Mouse (Mus musculus): ENCODE measurements around the gene Mrpl2.
A peak's percentile ranks its signal among the peaks of the same experiment; 100 is the strongest.

Gene Mrpl2

GRCm38 (mm10) chr17:46667712-46668111 is 21.7 kb downstream of the Mrpl2 start:
- no peak for DNase-seq (ENCODE audit: low spot score)

DNA sequence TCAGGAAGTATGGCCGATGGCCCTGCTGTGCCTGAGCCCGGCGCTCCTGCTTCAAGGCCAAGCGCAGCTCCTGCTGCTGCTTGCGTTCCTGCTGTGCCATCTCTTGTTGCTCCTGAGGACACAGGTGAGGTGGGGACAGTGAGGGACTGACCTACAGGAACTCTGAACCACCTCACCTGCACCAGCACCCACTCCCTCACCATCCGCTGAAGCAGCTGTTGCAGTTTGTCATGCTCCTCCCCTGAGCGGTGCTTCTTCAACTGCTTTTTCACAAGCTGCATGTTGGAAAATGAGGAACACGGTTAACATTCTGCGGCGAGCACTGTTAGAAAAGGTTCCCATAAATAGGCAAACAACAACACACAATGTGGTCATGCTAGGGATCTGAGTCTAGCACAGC is 23.9 kb downstream of the Mrpl2 start:
- no peak for DNase-seq (ENCODE audit: low spot score)

DNA sequence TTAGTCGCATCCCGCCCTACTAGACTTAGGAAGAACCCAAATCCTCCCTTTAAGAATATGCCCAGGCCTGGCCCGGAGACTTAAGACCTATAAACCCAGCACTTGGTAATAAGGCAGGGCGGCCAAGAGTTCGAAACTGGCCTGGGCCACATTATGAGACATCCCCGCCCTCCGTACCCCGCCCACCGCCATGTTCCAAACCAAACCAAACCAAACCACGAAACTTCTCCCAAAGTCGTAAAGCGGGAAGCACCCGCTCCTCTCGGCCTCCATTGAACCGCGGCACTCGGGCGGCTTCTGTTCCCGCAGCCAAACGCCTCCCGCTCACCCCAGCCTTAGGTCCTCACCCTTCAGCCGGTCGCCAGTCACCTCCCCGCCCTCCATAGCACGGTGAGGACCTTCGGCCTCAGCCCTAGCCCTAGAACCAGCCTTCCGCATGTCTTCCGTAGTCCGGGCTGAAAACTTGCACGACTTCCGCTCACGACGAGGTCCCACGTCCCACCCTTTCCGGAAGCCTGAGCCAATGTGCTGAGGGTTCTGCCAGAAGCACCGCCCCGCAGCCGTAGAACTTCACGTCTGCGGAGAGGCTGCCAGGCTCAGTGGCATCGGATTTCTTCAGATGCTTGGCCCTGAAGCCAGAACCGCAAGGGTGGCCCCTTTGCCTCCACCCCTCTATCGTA is 28.0 kb downstream of the Mrpl2 start, which contains the start of gene Rrp36:
Gene Rrp36, minus strand, starts transcription at position 503 of the 680 bp plus-strand sequence.
- peak; percentile 91 for DNase-seq (ENCODE audit: low spot score)

DNA sequence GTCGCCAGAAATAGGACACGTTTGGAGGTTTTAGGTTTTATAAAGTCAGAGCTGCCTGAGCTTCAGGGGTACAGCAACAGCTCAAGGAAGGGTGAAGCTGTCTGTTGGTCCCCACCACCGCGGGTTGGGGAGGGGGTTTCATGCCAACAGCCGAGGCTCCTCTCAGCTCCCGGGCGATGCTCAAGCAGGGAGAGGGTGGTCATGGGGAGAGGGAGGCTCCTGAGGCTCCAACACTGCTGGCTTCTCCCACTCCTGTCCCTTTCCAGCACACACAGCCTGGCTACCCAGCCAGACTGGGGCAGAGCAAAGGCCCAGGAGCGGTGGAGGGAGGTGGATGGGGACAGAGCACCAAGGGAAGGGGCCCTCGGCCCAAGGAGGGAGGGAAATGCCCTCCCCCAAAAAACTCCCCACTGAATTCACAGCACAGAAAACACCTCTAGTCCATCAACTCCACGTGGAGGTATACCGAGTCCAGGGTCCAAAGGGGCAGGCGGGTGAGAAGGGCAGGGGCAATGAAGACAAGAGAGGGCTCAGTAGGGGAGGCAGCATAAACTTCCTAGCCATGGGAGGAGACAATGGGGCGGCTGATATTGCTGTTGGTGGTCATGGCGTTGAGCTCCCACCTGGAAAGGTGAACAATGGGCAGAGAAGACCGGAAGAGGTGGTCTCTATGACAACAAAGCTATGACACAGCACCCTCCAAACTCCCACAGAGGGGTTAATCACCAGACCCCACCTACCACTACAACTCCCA is 28.7 kb downstream of the Mrpl2 start:
- DNase-seq (ENCODE audit: low spot score) = no peak

GRCm38 (mm10) chr17:46678416-46678815 is 32.4 kb downstream of the Mrpl2 start, which contains the start of gene Mea1:
Mea1 (plus strand) TSS chr17:46678793.
- no peak for DNase-seq (ENCODE audit: low spot score)

- DNase-seq (ENCODE audit: low spot score) = no peak
Measured at GRCm38 (mm10) chr17:46678911-46679310, 32.9 kb downstream of the Mrpl2 start.

DNA sequence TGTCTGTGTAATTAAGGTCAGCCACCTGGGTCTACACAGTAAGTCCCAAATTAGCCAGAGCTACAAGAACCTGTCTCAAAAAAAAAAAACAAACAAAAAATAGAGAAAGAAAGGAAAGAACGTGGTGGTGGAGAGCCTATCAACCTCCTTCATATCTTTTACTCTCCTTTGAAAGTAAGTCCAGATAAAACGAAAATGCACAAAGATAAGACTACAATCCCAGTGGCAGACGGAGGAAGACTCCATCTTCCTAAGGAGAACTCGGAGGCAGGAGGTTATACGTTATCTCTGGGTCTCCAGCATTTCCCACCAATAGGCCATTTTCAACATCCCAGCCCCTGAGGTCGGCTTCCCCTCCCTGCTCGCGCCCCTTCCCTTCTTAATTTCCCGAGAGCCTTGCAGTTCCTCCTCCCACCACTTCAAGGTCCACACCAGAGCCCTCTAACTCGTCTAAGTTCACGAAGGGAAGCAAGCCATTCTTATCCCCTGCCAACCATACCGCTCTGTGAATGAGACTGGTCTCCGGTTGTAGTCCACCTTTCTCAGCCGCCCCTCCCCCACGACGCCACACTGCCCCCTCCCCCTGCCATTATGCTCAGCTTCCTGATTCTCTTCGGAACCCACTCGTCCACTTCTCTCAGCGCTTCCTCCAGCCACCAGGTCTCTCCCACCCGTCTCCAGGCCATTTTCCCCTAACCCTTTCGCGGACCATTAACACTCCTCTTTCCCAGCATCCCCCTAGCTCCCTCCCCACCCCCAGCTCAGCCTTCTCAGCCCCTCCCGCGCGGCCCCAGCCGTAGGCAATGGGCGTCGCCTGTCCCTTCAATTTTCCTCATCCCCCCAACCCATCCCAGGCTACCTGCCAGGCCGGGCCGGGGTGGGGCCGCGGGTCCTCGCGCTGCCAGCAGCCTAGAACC is 34.1 kb downstream of the Mrpl2 start:
- no peak for DNase-seq (ENCODE audit: low spot score)

DNA sequence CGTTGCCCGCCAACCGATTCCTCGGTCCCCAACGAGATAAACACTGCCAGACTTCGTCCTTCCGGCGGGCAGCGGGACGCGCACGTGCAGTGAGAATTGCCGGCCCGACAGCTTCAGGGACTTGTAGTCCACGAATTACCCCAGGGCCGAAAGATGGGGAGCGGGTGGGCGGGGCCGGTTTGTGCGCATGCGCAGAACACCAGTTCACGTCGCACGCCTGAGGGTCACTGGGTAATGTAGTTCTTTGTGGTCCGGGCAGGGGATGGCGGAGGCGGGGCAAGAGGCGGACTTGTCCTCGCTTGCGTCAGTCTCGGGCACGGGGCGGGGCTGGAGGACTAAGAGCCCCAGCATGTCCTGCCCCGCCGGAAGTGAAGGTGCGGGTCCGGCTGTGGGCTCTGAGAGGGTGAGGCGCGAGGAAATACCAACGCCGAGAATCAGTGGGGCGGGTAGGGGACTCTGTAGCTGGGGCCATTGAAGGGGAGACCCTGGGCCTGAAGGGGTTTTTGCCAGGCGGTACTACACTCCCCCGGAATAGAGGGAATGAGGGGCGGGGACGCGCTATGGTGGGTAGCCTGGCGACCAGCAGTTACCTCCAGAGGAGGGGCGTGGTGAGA is 34.8 kb downstream of the Mrpl2 start, which contains the start of gene Klhdc3:
Gene Klhdc3, minus strand, starts transcription at position 155 of the 614 bp plus-strand sequence.
- peak; percentile 99 for DNase-seq (ENCODE audit: low spot score)

DNA sequence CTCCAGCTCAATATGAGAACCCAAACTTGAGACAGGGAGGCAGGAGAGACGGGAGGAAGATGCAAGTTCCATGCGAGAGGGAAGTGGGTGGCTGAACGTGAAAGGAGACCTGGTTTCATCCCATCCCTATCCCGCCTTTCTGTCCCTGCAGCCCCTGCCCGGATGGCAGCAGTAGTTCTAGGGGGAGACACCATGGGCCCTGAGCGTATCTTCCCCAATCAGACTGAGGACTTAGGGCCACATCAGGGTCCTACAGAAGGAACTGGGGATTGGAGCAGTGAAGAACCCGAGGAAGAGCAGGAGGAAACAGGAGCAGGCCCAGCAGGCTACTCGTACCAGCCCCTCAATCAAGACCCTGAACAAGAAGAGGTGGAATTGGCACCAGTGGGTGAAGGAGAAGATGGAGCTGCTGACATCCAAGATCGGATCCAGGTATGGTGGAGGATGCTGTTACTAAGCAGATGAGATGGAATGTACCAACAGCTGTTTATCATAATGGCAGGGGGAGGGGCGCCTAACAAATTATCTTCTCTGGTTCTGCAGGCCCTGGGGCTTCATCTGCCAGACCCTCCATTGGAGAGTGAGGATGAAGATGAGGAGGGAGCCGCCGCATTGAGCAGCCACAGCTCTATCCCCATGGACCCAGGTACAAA is 35.6 kb downstream of the Mrpl2 start:
- no peak for DNase-seq (ENCODE audit: low spot score)

GRCm38 (mm10) chr17:46682654-46683389 is 36.8 kb downstream of the Mrpl2 start:
- no peak for DNase-seq (ENCODE audit: low spot score)

DNA sequence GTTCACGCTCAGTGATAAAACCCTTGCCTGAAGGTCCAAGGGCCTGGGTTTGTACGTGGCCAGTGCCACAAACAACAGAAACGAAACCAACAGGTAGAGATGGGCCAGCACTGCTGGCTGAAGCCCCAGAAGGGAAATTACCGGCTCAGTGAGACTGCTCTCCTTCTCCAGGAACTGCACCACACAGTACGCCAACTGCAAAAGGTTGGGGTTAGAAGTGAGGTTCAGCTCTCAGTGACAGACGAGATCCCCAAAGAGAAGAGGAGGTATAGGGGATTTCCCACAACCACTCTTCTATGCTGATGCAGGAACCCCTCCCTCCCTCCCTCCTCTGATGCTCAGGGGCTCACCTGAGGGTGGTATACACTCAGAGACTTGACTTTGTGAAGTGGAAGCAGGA is 39.9 kb downstream of the Mrpl2 start:
- no peak for DNase-seq (ENCODE audit: low spot score)

- DNase-seq (ENCODE audit: low spot score) = no peak
Measured at GRCm38 (mm10) chr17:46690665-46691064, 44.6 kb downstream of the Mrpl2 start.

- DNase-seq (ENCODE audit: low spot score) = no peak
Measured at GRCm38 (mm10) chr17:46691390-46691789, 45.4 kb downstream of the Mrpl2 start.

DNA sequence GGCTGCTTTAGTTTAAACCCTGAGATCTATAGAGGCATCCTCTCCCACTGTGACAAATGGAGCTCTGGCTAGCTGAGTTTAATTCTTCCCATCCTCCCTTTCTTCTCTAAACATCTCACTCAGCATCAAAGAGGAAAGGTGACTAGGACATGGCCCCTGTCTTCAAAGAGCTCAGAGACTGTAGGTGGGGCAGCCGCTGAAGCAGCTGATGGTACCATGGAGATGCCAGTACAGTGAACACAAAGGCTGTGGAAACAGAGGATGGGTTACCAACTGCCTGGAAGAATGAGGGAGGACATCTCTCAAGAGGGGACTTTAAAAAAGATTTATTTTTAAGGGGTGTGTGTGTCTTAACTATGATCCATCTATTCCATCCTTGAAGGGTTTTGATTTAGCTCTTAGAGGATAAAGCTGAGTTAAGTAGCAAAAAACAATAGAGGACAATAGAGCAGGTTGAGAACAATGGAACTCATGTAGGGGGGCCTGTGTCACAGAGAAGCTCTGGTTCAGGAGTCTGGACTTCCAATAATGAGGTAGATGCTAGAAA is 48.6 kb downstream of the Mrpl2 start:
- DNase-seq (ENCODE audit: low spot score) = no peak

DNA sequence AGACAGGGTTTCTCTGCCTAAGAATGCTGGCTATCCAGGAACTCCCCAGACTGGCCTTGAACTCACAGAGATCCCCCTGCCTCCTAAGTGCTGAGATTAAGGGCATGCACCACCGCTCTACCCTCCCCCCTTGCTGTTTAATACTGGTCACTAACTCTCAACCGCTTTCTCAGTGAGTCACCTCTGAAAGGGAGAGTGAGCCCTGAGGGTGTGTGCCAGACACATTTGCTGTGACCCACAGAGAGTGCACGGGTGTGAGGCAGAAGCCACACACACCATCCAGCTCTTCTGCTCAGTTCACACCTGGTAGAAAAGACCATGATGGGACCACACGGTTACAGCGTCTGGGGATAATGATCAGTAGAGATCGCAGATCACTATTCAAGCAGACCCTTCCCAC is 52.5 kb downstream of the Mrpl2 start:
- DNase-seq (ENCODE audit: low spot score) = no peak

DNA sequence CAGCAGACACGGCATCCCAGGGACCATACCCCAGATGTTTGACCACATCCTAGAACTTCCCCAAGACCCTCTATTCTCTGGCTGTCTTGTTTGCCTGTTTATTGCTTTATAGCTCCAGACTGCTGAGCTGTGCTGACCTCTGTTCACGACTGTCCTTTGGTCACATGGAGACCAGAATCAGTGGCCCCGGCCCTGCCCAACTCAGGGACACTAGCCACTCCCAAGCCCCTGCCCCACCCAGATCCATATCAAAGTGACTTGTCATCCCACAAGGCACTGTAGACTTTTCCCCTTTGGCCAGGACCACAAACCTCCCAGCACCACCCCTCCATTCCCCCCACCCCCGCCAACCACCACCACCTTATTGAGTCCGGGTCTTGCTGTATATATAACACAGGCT is 53.2 kb downstream of the Mrpl2 start:
- no peak for DNase-seq (ENCODE audit: low spot score)
